Mouse (Mus musculus): ENCODE results near the gene Tacr1. TPM values are rescaled to one million over a fixed set of nuclear protein-coding genes. Genes with fewer than 3 reads are reported as not detected.

Gene Tacr1
- polyA plus RNA-seq, 1 experiment from 2014 or later = 0.39 TPM

GRCm38 (mm10) chr6:82457163-82457763 is 55.1 kb downstream of the Tacr1 start:
- no peaks in the 10 kb centered on the region for H3K27me3 ChIP-seq (replicated peaks; ENCODE audit: low read depth, poor library complexity, severe bottlenecking)
- WGBS = 85% methylated on average over 7 of the region's 7 CpGs
- no peak overlapping the region for H3K27ac ChIP-seq (replicated peaks)
- H3K4me1 ChIP-seq = no peaks in the 10 kb centered on the region
- H3K36me3 ChIP-seq (replicated peaks) = no peaks in the 10 kb centered on the region
- no peaks in the 10 kb centered on the region for H3K9me3 ChIP-seq
- no peak for DNase-seq (ENCODE audit: low spot score)
- H3K4me3 ChIP-seq = no peak overlapping the region

GRCm38 (mm10) chr6:82458762-82459389 is 56.7 kb downstream of the Tacr1 start:
- no peak for DNase-seq (ENCODE audit: low spot score)
- Histone ChIP-seq H3K4me1 (peaks cover 2% of the 10 kb centered on the region; the same call in 1 of the 2 replicates), H3K27me3 (replicated peaks; ENCODE audit: low read depth, poor library complexity, severe bottlenecking) (no peaks in the 10 kb centered on the region), H3K27ac (replicated peaks) (no peak overlapping the region), H3K9me3 (no peaks in the 10 kb centered on the region), H3K36me3 (replicated peaks) (no peaks in the 10 kb centered on the region), H3K4me3 (no peak overlapping the region)
- WGBS = 85% methylated on average over 15 of the region's 15 CpGs

DNA sequence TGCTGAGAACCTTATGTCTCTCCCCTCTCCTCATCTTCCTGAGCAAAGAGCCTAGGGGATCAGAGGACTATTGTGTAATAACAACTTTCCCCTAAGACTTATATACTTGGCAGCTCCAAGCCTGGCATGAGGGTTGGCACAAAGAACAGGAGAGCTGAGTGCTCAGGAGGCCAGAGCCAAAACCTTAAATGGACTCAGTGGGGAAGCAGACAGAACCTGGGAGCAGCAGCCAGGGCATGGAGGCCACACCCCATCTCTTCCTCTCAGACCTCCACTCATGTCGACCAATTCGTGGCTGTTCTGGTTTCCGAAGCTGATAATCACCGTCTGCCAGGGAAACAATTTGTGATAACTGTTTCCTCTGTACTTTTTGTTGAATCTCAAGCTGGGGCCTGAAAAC is 61.0 kb downstream of the Tacr1 start:
- Histone ChIP-seq H3K9me3 (no peaks in the 10 kb centered on the region), H3K27me3 (replicated peaks; ENCODE audit: low read depth, poor library complexity, severe bottlenecking) (no peaks in the 10 kb centered on the region), H3K36me3 (replicated peaks) (no peaks in the 10 kb centered on the region), H3K4me1 (peaks cover 6% of the 10 kb centered on the region; the same call in 1 of the 2 replicates), H3K4me3 (no peak overlapping the region), H3K27ac (replicated peaks) (no peak overlapping the region)
- WGBS = 77% methylated on average over 4 of the region's 4 CpGs
- DNase-seq (ENCODE audit: low spot score) = no peak

GRCm38 (mm10) chr6:82474477-82474876 is 72.3 kb downstream of the Tacr1 start:
- Histone ChIP-seq H3K36me3 (replicated peaks) (no peaks in the 10 kb centered on the region), H3K9me3 (no peaks in the 10 kb centered on the region), H3K27ac (replicated peaks) (no peak overlapping the region), H3K4me1 (no peaks in the 10 kb centered on the region), H3K27me3 (replicated peaks; ENCODE audit: low read depth, poor library complexity, severe bottlenecking) (no peaks in the 10 kb centered on the region), H3K4me3 (no peak overlapping the region)
- DNase-seq (ENCODE audit: low spot score) = no peak
- 75% methylated on average over 6 of the region's 6 CpGs for WGBS

DNA sequence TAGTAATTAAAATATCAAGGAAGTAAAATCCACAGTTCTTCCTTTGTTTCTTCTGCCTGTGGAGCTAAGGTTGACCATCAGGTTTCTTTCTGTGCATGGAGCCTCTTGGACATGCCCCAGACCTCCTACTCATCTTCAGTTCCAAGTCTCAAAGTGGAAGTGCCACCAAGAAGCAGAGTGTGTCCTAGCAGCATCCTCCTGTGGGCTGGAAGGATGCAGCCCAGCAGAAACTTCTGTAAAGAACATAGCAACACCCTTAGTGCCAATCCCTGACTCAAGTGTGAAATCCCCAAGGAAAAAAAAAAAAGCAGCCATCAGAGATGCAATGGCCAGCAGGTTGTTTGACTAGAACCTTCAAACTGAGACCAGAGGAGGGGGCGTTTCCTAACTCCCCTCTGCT is 81.7 kb downstream of the Tacr1 start:
- Histone ChIP-seq H3K27me3 (replicated peaks; ENCODE audit: low read depth, poor library complexity, severe bottlenecking) (no peaks in the 10 kb centered on the region), H3K4me1 (no peaks in the 10 kb centered on the region; the same call in 1 of the 2 replicates), H3K9me3 (no peaks in the 10 kb centered on the region), H3K36me3 (replicated peaks) (no peaks in the 10 kb centered on the region), H3K4me3 (no peak overlapping the region), H3K27ac (replicated peaks) (no peak overlapping the region)
- no peak for DNase-seq (ENCODE audit: low spot score)
- 85% methylated on average over 1 of the region's 1 CpGs for WGBS

DNA sequence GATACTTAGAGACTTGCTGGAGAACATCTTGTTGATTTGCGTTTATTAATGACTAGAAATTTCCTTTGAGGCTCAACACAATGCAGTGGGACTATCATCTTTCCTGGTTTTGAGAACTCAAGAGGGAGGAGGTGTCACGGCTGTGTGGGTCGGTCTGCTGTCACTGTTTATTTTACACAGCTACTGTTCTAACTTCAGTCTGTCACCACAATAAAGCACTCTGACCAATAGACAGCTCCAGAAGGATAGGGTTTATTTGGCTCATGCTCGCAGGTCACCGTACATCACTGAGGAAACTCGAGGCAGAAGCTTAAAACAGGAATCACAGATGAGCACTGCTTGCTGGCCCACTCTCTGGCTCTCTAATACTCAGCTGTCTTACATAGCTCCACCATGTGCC is 92.3 kb downstream of the Tacr1 start:
- DNase-seq (ENCODE audit: low spot score) = no peak

GRCm38 (mm10) chr6:82510843-82511416 is 108.8 kb downstream of the Tacr1 start:
- no peaks in the 10 kb centered on the region for H3K27me3 ChIP-seq (replicated peaks; ENCODE audit: low read depth, poor library complexity, severe bottlenecking)
- H3K9me3 ChIP-seq = no peaks in the 10 kb centered on the region
- H3K4me3 ChIP-seq = no peak overlapping the region
- 0 out of 2 replicates have a peak, but pooled peaks cover 5% of the 10 kb centered on the region for H3K4me1 ChIP-seq
- DNase-seq (ENCODE audit: low spot score) = no peak
- no peak overlapping the region for H3K27ac ChIP-seq (replicated peaks)
- H3K36me3 ChIP-seq (replicated peaks) = no peaks in the 10 kb centered on the region
- 63% methylated on average over 7 of the region's 7 CpGs for WGBS

More for the DNA sequence above, 92.3 kb downstream of the Tacr1 start:
- Histone ChIP-seq H3K27ac (replicated peaks) (no peak overlapping the region), H3K9me3 (no peaks in the 10 kb centered on the region), H3K36me3 (replicated peaks) (no peaks in the 10 kb centered on the region), H3K4me3 (no peak overlapping the region), H3K4me1 (no peaks in the 10 kb centered on the region), H3K27me3 (replicated peaks; ENCODE audit: low read depth, poor library complexity, severe bottlenecking) (no peaks in the 10 kb centered on the region)
- 73% methylated on average over 6 of the region's 6 CpGs for WGBS

GRCm38 (mm10) chr6:82519626-82520025 is 117.5 kb downstream of the Tacr1 start:
- H3K27me3 ChIP-seq (replicated peaks; ENCODE audit: low read depth, poor library complexity, severe bottlenecking) = no peaks in the 10 kb centered on the region
- H3K27ac ChIP-seq (replicated peaks) = no peak overlapping the region
- H3K4me1 ChIP-seq = no peaks in the 10 kb centered on the region
- H3K36me3 ChIP-seq (replicated peaks) = no peaks in the 10 kb centered on the region
- no peak overlapping the region for H3K4me3 ChIP-seq
- no peaks in the 10 kb centered on the region for H3K9me3 ChIP-seq
- DNase-seq (ENCODE audit: low spot score) = no peak
- 88% methylated on average over 3 of the region's 3 CpGs for WGBS

GRCm38 (mm10) chr6:82522567-82522966 is 120.4 kb downstream of the Tacr1 start:
- H3K9me3 ChIP-seq = no peaks in the 10 kb centered on the region
- H3K27ac ChIP-seq (replicated peaks) = no peak overlapping the region
- 86% methylated on average over 5 of the region's 5 CpGs for WGBS
- peaks cover 9% of the 10 kb centered on the region for H3K4me1 ChIP-seq
- no peak for DNase-seq (ENCODE audit: low spot score)
- H3K27me3 ChIP-seq (replicated peaks; ENCODE audit: low read depth, poor library complexity, severe bottlenecking) = no peaks in the 10 kb centered on the region
- H3K36me3 ChIP-seq (replicated peaks) = no peaks in the 10 kb centered on the region
- no peak overlapping the region for H3K4me3 ChIP-seq

GRCm38 (mm10) chr6:82525107-82525867 is 123.2 kb downstream of the Tacr1 start:
- no peak overlapping the region for H3K27ac ChIP-seq (replicated peaks)
- H3K4me1 ChIP-seq = peaks cover 9% of the 10 kb centered on the region
- DNase-seq (ENCODE audit: low spot score) = no peak
- no peaks in the 10 kb centered on the region for H3K9me3 ChIP-seq
- WGBS = 53% methylated on average over 3 of the region's 3 CpGs
- H3K36me3 ChIP-seq (replicated peaks) = no peaks in the 10 kb centered on the region
- H3K4me3 ChIP-seq = no peak overlapping the region
- H3K27me3 ChIP-seq (replicated peaks; ENCODE audit: low read depth, poor library complexity, severe bottlenecking) = no peaks in the 10 kb centered on the region

DNA sequence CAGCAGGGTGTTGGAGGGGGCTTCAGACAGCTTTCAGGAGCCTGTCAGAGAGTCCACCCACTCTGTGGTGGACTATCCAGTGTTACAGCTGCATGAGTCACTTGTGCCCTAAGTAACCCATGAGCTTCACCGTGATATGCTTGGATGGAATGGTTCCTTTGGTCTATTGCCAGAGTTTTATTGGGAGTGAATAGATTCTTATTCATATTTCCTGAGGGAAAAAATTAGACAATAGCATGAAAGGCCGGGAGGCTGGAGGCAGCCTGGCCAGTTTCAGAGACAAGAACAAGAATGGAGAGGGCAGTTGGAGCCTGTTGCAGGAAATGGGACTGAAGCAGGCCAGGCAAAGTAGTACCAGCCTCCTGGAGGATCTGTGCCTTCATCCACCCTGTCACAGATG is 126.5 kb downstream of the Tacr1 start:
- H3K9me3 ChIP-seq = no peaks in the 10 kb centered on the region
- peaks cover 9% of the 10 kb centered on the region for H3K4me1 ChIP-seq
- no peaks in the 10 kb centered on the region for H3K36me3 ChIP-seq (replicated peaks)
- no peak overlapping the region for H3K27ac ChIP-seq (replicated peaks)
- no peak for DNase-seq (ENCODE audit: low spot score)
- no peaks in the 10 kb centered on the region for H3K27me3 ChIP-seq (replicated peaks; ENCODE audit: low read depth, poor library complexity, severe bottlenecking)
- 83% methylated on average over 2 of the region's 2 CpGs for WGBS
- no peak overlapping the region for H3K4me3 ChIP-seq

DNA sequence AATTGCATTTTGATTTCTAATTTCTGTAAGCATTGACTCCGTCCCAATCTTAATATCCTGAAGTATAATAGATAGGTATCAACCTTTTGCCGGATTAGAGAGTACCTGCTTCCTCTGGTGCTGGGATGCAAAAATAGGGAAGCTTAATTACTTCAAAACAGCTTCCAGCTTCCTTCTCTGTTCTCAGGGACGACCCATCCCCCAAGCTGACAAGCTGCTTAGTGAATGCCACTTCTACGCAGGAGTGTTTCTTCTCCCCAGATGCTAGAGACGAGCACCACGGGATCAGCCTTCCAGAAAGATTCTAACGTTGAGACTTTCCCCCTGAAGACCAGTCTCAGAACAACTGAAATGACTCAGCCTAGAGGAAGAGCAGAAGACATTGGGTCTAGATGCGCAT is 134.5 kb downstream of the Tacr1 start:
- WGBS = 39% methylated on average over 8 of the region's 8 CpGs
- H3K9me3 ChIP-seq = no peaks in the 10 kb centered on the region
- H3K36me3 ChIP-seq (replicated peaks) = no peaks in the 10 kb centered on the region
- peaks cover 13% of the 10 kb centered on the region for H3K4me1 ChIP-seq
- no peak for DNase-seq (ENCODE audit: low spot score)
- H3K27me3 ChIP-seq (replicated peaks; ENCODE audit: low read depth, poor library complexity, severe bottlenecking) = no peaks in the 10 kb centered on the region
- H3K4me3 ChIP-seq = no peak overlapping the region
- H3K27ac ChIP-seq (replicated peaks) = no peak overlapping the region
